Mouse (Mus musculus) limb, embryonic 10.5 days (tissue): ENCODE results near the gene 5330417C22Rik. TPM values are rescaled to one million over a fixed set of nuclear protein-coding genes. Genes with fewer than 3 reads are reported as not detected.

Experiments
- DNase-seq: peaks from one replicate; pipeline ENCODE4 v3.0.0-alpha.2; 2017; ENCODE audit warnings: low spot score
- H3K27ac ChIP-seq: fragments of 300-500 bp; sonication (generic); 2 replicates; pipeline ENCODE4 v1.5.1; 2016; ENCODE audit warnings: mild to moderate bottlenecking
- H3K27me3 ChIP-seq: fragments of 300-500 bp; sonication (generic); 2 replicates; pipeline ENCODE4 v1.6.1; 2016; ENCODE audit warnings: low read depth, mild to moderate bottlenecking; ENCODE audit not compliant: poor library complexity, severe bottlenecking
- H3K36me3 ChIP-seq: fragments of 300-500 bp; sonication (generic); 2 replicates; pipeline ENCODE4 v1.6.1; 2016; ENCODE audit warnings: mild to moderate bottlenecking, moderate library complexity
- H3K4me1 ChIP-seq: fragments of 300-500 bp; sonication (generic); 2 replicates; pipeline ENCODE4 v1.6.1; 2016
- H3K4me3 ChIP-seq: fragments of 300-500 bp; sonication (generic); 2 replicates; pipeline ENCODE4 v1.5.1; 2016; ENCODE audit warnings: mild to moderate bottlenecking, moderate library complexity
- H3K9me3 ChIP-seq: fragments of 300-500 bp; sonication (generic); replicated peaks from 2 replicates; pipeline ENCODE4 v1.6.1; 2016; ENCODE audit warnings: mild to moderate bottlenecking
- WGBS: fragments of 180-500 bp; shearing (Covaris S2); methylation state at CpG from one replicate; pipeline ENCODE4 v1.1.7; 2016; 5-methylcytosine and 5-hydroxymethylcytosine counted together
- polyA plus RNA-seq: library from polyadenylated mRNA; unstranded; fragments of >200 nt; fragmentation: Nextera tagmentation; extraction: Ambion mirVana; gene quantifications from 2 replicates; pipeline ENCODE4 v1.2.1, GENCODE M21; 2016

The 5330417C22Rik gene
- polyA plus RNA-seq, 1 experiment from 2014 or later, result 0.40 TPM

DNA sequence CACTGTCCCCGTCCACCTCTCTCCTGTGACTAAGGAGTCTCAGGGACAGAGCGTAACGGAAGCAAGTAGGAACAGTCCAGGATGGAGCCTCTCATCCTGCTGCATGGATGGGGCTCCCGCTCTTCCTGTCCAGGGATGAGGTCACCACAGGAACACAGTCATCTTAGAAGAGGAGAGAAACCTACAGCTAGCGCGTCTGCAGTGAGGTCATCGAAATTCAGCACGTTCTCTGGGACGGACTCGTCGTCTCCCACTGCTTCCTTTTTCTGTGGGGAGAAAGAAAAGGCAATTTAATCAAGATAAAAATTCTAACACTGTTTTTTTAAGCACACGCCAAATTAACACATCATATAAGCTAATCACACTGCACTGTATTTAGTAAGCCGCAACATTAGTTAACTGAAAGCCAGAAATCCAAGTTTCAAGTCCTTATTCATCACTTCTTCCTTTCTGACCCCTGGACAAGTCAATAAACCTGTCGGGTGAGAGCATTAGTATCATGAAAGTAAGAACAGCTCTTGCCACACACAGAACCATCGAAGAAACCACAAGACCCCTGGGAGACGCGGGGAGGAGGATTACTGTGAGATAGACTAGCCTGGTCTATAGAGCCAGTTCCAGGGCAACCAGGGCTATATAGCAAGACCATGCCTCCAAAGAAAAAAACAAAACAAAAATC lies 100.5 kb downstream of the 5330417C22Rik start:
- Histone ChIP-seq H3K27me3 (no peaks in the 10 kb centered on the region), H3K4me1 (no peaks in the 10 kb centered on the region), H3K9me3 (no peaks in the 10 kb centered on the region), H3K4me3 (no peak overlapping the region), H3K27ac (no peak overlapping the region), H3K36me3 (peaks cover 81% of the 10 kb centered on the region)
- no peak for DNase-seq
- 91% methylated on average over 17 of the region's 17 CpGs for WGBS

DNA sequence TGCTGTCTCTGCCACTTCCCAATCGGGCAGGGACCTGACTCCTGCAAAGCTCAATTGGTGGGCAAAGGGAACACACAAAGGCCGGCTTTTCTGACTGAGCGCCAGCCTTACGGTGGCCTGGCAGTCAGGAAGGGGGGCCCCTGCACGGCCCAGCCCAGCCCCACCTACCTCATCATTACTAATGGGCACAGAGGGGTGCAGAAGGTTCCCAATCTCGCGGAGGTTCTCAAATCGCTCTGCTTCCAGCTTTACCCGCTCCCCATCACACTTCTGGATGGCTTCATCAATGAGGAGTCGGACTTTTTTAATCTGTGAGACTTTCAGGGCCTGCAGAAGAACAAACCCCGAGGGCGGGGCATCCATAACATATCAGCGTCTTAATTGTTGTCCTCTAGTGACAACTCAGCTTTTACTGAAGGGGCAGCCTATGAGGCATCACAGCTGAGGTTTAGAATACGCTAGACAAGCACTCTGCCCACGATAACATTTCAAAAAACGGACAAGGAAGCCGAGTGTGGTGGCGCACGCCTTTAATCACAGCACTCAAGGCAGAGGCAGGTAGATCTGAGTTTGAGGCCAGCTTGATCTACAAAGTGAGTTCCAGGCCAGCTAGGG lies 102.3 kb downstream of the 5330417C22Rik start:
- H3K27ac ChIP-seq, result no peak overlapping the region
- 50% methylated on average over 19 of the region's 19 CpGs for WGBS
- H3K4me1 ChIP-seq, result no peaks in the 10 kb centered on the region
- peaks cover 90% of the 10 kb centered on the region for H3K36me3 ChIP-seq
- no peak overlapping the region for H3K4me3 ChIP-seq
- DNase-seq, result no peak
- no peaks in the 10 kb centered on the region for H3K27me3 ChIP-seq
- no peaks in the 10 kb centered on the region for H3K9me3 ChIP-seq

DNA sequence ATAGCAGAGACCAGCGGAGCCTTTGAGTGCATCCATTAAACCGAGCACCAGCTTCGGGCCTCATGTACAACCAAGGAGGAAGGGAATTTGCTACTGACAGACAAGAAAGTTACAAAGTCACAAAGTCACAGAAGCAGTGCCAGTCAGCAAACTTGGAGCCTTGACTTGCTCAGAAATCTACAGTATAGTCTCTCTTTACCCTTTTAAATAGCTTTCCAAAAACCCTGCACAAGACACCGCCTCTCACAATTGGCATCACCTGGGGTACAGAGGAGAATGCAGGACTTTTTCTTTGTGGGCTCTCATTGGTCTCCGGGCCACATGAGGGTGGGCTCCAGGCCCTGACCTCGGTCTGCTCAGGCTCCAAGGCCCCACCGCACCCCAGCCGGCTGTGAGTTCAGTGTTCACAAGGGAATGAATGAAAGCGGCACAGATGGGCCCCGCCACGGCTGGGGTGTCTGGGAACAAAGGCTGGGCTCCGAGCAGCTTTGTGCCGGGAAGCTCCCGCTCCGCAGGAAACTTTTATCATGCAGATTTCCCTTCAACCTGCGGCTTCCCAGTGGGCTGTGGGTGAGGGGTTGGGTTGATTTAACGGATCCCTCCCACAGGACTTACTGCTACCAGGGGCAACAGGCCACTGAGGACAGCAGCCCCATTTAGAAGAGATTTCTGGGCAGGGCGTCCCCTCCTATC lies 103.0 kb downstream of the 5330417C22Rik start:
- Histone ChIP-seq H3K27ac (no peak overlapping the region), H3K4me1 (no peaks in the 10 kb centered on the region), H3K9me3 (no peaks in the 10 kb centered on the region), H3K4me3 (no peak overlapping the region), H3K27me3 (no peaks in the 10 kb centered on the region), H3K36me3 (peaks cover 90% of the 10 kb centered on the region)
- no peak for DNase-seq
- 55% methylated on average over 18 of the region's 18 CpGs for WGBS

DNA sequence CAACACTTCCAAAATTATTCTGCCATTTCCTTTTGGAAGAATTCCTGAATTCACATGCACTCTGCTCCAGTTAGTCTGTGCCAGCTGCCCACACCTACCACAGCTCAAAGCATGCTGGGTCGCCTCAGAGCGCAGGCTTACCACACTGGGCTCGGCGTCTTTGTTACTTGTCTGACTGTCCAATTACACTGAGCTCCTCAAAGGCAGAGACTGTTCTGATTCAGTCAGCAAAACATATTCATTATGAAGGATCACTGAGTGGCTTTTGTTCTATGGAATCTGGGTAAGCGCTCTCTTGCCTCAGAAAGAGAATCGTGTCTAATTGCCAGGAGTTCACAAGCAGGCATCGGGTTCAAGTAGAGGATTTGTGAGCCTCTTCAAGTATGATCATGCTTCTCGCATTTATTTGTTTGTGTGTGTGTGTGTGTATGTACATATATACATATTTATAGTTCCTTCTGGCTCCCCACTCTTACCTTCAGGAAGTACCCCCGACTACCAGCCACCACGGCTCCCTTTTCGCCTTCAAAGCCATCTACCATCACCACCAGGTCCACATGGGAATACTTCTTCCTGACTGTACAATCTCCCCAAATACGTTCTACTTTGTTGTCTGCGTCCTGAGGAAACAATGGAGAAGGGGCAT lies 103.7 kb downstream of the 5330417C22Rik start:
- no peak for DNase-seq
- no peaks in the 10 kb centered on the region for H3K27me3 ChIP-seq
- peaks cover 94% of the 10 kb centered on the region for H3K36me3 ChIP-seq
- WGBS, result 92% methylated on average over 13 of the region's 13 CpGs
- H3K27ac ChIP-seq, result no peak overlapping the region
- no peak overlapping the region for H3K4me3 ChIP-seq
- H3K9me3 ChIP-seq, result no peaks in the 10 kb centered on the region
- H3K4me1 ChIP-seq, result no peaks in the 10 kb centered on the region

DNA sequence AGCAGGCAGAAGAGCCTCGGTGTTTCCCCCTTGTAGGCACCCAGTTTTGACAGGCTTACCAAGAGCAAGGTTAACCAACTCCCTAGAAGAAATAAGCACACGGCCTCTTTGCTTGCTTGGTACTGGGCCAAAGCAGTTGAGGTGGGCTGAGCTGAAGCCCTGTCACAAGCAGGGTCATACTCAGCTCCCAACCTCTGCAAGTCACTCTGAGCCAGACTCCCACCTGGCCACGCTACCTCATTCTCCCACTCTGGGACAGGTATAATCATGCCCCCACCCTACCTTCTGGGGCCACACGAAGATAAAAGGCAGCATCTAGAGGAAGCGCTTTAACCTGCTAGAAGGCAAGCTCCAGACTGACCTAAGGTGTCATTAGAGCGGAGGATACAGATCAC lies 110.7 kb downstream of the 5330417C22Rik start:
- Histone ChIP-seq H3K27me3 (peaks cover 5% of the 10 kb centered on the region; the same call in 1 of the 2 replicates), H3K27ac (no peak overlapping the region), H3K9me3 (no peaks in the 10 kb centered on the region), H3K4me3 (no peak overlapping the region), H3K4me1 (peaks cover 19% of the 10 kb centered on the region), H3K36me3 (peaks cover 57% of the 10 kb centered on the region)
- WGBS, result 83% methylated on average over 6 of the region's 6 CpGs
- DNase-seq, result no peak

DNA sequence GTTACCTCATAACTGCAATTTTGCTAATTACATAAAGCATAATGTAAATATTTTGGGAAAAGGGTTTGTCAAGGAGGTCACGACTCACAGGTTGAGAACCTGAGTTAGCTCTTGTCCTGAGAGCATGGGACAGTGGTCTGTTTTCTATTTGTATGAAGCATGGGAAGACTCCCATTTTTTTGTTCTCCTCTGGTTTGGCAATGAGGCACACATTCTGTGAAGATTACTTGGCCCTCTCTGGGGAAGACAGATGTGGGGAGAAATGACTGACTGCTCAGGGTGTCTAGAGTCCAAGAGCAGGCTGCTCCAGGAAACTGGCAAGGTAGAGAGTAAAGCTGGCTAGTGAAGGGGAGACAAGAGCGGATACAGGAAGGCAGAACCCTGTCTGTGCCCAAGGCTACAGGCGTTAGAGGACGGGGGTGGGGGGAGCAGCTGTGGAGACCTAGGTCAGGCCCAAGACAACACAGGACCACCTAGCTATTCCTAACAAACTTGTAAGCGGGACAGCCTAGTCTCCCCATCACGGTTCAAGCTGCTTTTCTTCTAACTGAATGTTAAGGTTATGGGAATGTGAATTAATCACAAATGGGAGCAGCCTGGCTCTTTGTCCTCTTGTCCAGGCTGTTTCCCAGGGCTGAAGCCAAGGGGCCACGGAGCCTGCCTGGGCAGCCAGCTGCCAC lies 111.3 kb downstream of the 5330417C22Rik start:
- no peak for DNase-seq
- Histone ChIP-seq H3K27me3 (peaks cover 5% of the 10 kb centered on the region; the same call in 1 of the 2 replicates), H3K9me3 (no peaks in the 10 kb centered on the region), H3K36me3 (peaks cover 52% of the 10 kb centered on the region), H3K27ac (no peak overlapping the region), H3K4me3 (no peak overlapping the region), H3K4me1 (peaks cover 19% of the 10 kb centered on the region)
- 79% methylated on average over 7 of the region's 7 CpGs for WGBS

DNA sequence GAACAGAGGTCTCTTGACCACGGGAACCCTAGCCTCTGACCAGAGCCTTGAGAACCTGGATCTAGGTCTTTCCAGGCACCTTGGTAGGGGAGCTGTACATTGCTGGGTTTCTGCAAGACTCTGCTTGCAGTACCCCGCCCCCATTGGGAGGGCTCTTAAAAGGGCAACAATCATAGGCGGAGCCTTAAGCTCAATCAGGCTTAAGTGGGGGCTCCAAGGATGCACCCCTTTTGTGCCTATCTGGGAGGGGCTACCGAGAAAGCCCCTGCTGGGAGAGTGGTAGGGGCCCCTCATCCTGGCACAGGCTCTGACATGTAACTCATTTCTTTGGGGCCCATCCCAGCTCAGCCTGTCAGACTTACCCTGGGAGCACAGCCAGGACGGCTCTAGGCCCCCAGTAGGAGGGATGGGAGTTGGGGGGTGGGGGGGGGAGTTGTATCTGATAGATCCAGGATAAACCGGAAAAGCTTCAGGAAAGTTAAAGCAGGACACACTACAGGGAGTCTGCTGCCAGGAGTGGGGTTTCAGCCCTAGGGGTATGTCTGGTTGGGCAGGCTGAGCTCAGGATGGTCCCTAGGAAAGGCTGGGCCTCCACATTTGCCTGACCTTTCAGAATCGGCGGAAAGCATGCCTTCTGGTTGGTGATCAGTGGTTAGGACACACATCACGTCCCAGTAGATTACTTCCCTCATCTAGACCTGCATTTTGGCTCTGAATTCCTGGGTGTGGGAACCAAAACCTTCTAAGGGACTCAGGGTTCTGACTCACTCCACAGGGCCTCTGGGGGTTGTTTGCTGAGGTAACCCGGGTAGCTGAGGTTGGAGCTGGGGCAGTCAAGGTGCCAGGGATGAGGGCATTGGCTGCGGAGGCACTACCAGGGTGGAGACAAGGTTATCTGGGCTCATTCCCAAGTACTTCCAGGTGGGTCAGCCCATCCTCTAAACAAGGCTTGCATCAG lies 112.2 kb downstream of the 5330417C22Rik start:
- Histone ChIP-seq H3K36me3 (peaks cover 42% of the 10 kb centered on the region), H3K27me3 (peaks cover 5% of the 10 kb centered on the region; the same call in 1 of the 2 replicates), H3K4me3 (0 out of 2 replicates have a peak overlapping the region, but pooled peaks have one; percentile 7), H3K27ac (0 out of 2 replicates have a peak overlapping the region, but pooled peaks have one; percentile 12), H3K9me3 (no peaks in the 10 kb centered on the region), H3K4me1 (peaks cover 19% of the 10 kb centered on the region)
- DNase-seq, result no peak
- WGBS, result 26% methylated on average over 11 of the region's 11 CpGs

DNA sequence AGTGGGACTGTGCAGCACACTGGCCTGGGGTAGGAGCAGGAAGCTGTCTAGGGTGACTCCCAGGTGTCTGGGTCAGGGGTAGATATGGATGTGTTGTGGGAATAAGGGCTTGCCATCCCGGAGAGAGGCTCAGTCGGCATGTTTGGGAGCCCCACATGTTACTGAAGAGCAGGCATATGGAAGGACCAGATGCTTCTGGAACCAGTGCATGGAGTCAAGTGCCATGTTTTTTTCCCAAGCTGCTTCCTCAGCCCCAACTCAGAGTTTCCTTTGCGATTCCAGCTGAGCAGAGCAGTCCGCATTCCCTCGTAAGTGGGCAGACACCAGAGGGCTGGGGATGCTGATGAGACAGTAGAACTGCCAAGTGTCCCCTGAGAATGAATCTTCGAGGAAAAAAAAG lies 113.3 kb downstream of the 5330417C22Rik start:
- WGBS, result 46% methylated on average over 6 of the region's 6 CpGs
- Histone ChIP-seq H3K27ac (no peak overlapping the region), H3K36me3 (peaks cover 31% of the 10 kb centered on the region), H3K27me3 (peaks cover 12% of the 10 kb centered on the region; the same call in 1 of the 2 replicates), H3K4me3 (no peak overlapping the region), H3K9me3 (no peaks in the 10 kb centered on the region), H3K4me1 (peaks cover 19% of the 10 kb centered on the region)
- DNase-seq, result no peak

DNA sequence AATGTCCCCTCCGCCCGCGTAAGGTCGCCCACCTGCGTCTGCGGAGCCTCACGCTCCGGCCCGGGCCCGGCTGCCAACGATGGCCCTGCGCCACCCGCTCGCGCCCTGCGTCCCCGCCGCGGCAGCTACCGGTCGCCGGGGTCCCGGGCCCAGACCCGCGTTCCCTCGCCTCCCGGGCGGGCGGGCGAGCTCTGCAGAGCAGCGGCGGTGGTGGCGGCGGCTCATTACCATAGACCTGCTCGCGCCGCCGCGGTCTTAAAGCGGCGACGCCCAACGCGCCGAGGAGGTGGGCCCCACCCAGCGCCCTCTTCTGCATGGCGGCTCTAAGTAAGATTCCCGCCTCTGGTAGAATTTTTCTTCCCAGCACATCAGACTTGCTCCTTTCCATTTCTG lies 120.5 kb downstream of the 5330417C22Rik start:
- peaks cover 11% of the 10 kb centered on the region; the same call in 1 of the 2 replicates for H3K9me3 ChIP-seq
- peaks cover 43% of the 10 kb centered on the region for H3K27me3 ChIP-seq
- peak overlapping the region; percentile 82 for H3K4me3 ChIP-seq
- peak; percentile 88 for DNase-seq
- peak overlapping the region; percentile 84 for H3K27ac ChIP-seq
- H3K4me1 ChIP-seq, result peaks cover 24% of the 10 kb centered on the region
- WGBS, result under 1% methylated on average over 46 of the region's 48 CpGs
- peaks cover 27% of the 10 kb centered on the region for H3K36me3 ChIP-seq

DNA sequence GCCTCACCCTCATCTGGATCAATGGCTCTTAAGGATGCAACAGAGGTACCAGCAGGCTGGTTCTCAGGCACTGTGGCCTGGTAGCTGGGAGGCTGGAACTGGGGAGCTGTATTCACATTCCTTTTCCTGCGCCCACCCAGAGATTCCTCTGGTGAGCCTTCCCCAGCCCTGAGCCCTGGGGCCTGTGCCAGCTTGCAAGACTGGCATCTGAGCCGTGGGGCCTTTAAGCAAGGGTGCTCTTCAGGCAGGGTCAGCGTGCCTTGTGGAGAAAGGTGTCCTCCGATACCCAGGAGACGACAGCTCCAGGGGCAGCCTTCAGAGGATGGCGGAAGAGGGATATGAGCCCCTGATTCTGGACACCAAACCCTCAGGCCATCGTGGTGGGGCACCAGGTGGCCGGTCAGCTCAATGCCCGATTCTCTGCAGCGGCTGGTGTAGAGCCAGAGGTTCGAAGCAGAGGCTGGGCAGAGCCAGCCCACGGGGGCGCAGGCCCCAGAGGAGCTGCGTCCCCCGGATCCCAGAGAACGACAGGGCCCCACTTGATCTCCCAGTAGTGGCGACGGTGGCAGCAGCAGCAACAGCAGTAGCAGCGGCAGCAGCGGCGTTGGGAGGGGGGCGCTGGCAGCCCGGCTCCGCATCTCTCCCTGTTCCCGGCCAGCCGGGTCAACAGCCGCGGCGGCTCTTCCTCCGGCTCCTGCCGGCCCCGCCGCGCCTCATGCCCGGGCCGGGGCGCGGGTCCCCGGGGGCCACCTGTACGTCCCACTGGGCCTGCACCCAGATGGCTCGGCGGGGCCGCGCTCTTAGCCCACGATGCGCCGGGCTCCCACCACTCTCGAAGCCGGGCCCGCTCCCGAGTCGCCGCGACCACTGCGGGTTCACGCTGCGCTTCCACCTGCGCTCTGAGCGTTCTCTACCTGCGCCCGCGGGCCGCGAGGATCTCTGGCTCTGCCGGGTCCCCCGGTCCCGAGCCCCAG lies 121.2 kb downstream of the 5330417C22Rik start, which contains the start of gene Celsr2:
Gene Celsr2, minus strand, starts transcription at position 696 of the 974 bp plus-strand sequence.
- H3K4me3 ChIP-seq, result peak within 1 kb of the TSS; percentile 82
- H3K4me1 ChIP-seq, result peaks cover 31% of the 10 kb centered on the region
- 7% methylated on average over 67 of the region's 67 CpGs for WGBS
- peak within 1 kb of the TSS; percentile 84 for H3K27ac ChIP-seq
- H3K36me3 ChIP-seq, result peaks cover 27% of the 10 kb centered on the region
- peaks cover 43% of the 10 kb centered on the region for H3K27me3 ChIP-seq
- peak; percentile 73 for DNase-seq
- peaks cover 11% of the 10 kb centered on the region; the same call in 1 of the 2 replicates for H3K9me3 ChIP-seq
